Mouse (Mus musculus): ENCODE data around the gene Pard3.

Gene Pard3

DNA sequence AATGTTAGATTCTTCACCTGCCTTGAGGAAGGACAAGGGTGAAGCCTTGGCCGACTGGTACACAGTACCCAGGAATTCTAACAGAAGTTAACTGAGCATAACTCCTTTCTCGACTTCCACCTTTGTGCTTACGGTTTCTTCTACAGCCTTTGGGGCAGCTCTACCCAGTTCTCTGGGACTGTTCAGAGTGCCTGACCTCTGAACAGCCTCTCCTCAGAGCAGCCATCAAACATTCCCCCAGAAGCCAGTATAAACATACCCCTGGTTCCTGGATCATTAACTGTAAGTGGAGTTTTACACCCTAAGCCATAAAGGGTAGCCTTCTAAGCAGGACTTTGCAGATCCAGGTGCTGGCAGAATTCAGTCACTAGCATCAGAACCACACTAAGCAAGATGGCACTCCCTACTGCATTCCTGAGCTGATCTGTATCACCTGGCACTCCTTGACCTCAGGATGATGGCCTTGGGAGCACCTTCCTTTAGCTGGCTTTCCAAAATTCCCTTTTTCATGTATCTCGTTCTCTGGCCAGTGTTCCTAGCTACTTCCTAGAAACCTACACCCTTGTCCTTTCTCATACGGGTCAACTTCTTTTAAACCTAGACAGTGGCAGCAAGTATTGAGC, 374.0 kb downstream of the Pard3 start:
- DNase-seq (ENCODE audit: low spot score) = no peak

DNA sequence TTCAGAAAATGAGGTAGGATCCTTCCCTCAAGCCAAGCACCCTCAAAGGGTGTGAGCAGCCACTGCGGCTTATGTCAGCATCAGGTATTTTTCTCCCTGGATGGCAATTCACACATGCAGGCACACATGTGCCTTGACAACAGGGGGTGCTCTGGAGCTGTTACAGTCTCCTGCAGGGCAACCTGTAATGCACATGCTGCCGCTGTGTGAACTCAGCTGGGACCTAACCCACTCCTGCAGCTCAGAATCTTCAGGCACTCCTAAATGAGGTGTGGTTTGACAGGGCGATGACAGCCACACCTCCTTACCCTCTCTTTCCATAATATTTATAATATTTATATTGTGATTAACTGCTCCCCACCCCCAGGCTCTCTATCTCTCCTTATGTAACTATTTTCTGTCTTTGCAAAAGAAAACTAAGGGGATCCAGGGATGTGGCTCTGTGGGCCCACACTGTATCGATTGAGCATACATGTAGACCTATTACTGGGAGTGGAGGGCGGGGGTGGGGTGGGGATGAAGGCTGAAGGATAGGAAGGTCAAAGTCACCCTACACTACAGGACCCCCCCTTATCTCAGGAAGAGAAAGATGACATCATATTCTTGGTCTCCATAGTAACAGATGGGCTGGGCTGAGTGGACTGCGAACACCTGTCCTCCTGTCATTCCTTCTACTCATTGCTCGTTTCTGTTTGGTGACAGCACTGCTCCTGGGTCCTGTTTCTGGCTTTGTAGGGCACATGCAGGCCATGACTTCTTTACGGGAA, 375.1 kb downstream of the Pard3 start:
- DNase-seq (ENCODE audit: low spot score) = no peak

DNA sequence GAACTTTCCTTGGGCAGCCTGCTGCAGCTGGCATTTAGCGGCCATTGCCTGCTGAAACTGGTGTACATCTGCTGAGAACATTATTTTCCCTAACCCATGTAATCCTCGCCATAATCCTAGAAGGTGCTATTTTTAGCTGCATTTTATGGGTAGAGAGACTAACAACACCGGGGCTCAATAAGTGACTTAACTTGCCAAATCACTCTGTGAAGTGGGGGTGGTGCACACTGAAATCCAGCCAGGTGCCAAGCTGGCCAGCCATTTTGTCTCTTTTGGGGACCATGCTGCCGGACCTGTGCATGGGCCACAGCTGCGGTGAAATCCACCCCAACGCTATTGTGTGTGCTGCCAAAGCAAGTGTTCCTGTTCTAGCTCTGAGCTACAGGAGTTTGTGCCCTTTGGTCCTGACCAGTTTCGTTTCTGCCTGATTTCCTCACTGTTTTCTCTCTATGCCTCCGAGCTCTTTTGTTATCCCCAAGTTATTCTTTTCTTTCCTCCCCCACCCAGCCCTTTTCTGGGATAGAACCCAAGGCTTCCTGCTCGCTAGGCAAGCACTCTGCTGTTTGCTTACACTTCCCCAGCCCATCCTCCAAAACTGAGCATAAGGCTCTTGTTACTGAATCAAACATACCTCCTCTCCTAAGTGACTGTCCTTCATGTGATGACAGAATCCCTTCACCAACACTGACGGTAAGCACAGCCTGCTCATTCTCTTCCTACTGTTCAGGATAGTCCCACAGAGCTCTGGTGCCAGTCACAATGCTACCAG, 375.9 kb downstream of the Pard3 start:
- no peak for DNase-seq (ENCODE audit: low spot score)

DNA sequence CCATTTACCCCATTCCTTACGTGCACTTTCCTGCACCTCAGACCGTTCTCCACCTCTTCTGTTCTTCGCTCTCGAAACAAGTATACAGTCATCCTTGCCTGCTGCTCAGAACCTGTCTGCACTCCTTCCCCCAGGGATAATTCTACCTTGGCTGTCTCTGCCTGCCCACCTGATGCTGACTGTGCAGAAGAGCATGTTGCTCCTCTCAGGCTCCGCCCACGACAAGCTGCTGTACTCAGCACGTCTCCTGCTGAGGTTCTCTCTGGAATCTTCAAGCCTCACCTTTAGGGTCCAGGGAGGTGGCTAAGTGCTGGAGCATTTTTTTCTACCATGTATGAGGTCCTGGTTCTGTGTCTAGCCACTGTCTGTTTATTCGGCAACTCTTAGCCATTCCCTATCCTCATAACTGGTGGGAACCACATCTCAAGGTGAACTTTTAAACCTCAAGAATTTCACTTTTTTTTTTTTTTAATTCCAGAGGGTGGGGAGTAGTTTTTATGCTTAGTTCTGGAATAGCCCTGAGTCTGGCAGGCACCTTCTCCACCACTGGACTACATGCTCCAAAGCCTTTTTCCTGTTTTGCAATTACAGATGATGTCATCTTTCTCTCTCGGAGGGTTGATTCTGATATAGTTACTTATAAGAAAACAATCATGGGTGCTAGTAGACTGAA, 376.6 kb downstream of the Pard3 start:
- DNase-seq (ENCODE audit: low spot score) = no peak

DNA sequence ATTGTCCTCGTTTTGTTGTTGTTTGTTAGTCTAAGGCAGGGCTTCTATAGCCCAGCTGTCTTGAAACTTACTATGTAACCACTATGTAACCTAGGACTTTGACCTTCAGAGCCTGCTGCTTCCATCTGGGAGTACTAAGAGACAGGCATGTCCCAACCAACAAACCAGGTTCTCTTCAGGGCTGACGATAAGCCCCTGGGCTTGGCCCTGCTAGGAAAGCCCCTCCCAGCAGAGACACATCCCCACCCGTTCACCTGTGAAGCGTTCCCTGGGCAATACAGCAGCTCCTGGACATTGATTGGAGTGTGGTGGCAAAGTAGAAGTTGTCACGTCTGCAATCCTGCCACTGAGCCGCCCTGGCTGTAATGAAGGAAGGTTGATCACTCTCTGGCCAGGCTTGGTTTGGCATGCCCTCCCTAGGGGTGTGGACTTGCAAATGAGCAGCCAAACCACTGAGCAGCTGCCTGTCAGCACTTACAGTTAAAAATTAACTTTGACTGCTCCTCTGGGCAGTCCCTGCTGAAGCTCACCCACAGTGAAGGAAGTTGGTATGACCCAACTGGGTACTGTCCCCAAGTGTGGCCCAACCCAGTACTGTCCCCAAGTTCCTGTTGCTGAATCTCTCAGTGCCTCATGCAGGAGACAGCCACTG, 377.3 kb downstream of the Pard3 start:
- DNase-seq (ENCODE audit: low spot score) = no peak

DNA sequence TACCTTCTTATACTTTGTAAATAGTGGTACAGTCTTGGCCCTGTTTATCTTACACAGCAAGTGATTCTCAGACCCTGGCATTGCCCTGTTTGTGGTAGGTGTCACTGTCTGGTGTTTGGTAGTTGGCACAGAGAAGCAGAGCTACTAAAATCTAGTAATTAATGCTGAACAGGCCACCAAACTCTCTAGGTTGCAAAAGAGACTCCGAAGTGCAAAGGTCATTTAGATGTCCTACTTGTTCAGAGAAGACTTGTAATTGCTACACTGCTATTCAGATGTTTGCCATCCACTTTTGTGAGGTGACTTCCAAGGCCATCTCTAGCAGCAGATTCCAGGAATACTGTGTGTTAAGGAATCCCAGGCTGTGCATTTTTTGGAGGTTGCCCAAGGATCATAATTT, 383.7 kb downstream of the Pard3 start:
- DNase-seq (ENCODE audit: low spot score) = no peak

DNA sequence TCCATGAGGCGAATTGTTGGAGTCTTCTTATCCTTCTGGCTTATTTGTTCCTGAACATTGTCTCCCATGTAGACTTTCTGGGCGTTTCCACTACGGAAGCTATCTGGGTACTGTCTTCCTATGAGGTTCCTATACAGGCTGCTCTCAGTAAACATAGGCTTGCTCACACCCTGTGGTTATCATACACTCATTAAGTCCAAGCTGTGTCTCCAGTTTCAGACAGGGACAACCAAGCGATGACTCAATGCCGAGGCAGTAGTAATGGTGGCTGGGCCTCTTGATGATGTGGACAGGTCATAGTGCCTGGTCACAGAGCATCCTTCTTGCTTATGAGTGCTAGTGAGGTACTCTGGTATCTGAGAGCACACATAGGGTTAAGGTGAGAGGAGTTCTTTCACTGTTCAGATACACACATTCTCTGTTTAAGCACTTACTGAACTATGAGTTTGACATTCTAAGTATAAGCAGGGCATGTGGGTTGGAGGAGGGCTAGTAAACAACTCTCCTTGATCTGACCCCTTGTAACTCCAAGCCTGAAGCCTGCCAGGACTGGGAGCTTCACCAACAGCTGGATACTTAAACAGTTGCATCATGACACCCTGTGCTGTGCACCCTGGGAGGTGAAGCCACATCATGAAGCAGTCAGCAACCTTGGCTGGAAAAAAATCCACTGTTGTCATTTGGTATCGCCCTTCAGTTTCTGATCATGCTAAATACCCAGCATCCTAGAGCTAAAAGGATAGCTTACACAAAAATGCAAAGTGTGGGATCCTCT, 385.6 kb downstream of the Pard3 start:
- DNase-seq (ENCODE audit: low spot score) = no peak

DNA sequence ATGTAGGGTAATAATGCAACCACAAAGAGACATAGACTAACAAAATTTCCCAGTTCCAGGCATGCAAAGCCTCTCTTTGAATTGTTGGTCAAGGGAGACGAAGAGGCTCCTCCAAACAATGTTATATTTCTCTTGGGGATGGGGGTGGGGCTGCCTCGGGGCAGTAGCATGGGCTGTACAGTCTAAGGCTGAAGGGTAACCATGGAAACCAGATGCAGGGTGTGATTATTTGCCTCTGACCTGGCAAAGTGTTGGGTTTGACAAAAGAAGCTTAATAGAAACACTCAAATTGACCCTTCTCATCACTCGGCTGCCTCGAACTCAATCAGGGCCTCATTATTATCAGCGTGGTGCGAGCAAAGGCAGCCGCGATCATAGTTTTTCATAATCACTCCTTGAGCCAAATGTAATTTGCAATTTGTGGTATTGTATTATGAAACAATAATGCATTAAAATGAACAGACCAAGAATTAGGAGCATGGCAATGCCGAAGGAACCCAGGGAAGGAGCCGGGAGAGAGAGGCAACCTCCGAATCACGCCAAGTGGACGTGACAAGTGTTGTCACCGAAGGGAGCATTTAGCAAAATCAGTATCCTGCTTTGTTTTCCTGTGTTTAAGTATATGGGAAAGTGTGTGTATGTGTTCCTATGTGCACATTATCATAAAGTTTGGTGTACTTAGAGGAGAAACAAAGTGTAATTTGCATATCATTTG, 387.4 kb downstream of the Pard3 start:
- no peak for DNase-seq (ENCODE audit: low spot score)

DNA sequence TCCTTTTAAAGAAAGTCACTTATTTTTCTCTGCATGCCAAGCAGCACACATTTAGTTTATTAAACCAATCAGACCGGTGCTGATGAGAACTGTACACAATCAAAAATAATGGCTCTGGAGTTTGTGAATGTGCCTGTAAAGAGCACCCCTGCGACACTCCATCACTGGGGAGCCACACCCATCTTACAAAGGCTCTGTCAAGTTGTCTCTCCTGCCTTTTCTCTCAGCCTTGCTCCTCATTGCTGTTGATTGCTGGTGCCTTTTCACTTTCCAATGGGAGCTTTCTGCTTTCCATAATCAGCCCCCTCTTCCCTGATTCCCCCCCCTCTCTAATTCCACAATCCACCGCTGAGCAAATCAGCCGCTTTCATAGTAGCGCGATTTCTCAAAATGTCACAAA, 388.7 kb downstream of the Pard3 start:
- no peak for DNase-seq (ENCODE audit: low spot score)

DNA sequence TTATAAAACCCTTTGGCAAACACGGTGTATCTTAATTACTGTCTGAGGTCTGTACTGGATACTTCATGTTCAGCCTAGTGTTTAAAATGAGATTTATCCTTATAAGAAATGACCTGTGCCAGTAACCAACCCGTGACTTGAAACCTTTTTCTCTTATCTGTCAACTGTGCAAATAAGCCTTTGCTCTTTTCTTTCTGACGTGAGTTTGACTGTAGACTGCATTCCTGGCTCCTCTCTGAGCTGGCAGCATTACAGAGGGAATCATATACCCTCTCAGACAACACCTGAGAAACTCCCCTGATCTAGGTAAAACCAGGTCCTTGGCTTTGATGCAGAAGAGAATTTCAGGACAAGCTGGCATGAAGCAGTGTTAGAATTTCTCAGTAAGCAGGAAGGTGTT, 394.2 kb downstream of the Pard3 start:
- no peak for DNase-seq (ENCODE audit: low spot score)

DNA sequence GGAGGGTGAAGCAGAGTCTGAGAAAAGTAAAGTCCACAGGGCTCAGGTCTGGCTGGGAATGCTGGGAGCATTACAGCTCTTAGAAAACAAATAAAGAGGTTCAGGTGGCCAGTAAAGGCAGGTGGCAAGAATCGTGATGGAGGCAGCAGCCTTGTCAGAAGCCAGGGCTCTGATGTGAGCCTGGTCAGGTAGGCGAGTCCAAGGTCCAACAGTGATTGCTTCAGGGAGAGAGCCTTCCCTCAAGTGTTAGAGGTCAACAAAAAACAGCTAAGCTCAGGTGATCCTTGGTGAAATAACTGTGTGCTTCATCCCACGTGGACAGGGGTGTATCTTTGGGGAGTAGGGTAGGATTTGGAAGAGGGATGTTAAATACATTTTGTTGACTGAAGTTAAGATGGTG, 397.5 kb downstream of the Pard3 start:
- no peak for DNase-seq (ENCODE audit: low spot score)

DNA sequence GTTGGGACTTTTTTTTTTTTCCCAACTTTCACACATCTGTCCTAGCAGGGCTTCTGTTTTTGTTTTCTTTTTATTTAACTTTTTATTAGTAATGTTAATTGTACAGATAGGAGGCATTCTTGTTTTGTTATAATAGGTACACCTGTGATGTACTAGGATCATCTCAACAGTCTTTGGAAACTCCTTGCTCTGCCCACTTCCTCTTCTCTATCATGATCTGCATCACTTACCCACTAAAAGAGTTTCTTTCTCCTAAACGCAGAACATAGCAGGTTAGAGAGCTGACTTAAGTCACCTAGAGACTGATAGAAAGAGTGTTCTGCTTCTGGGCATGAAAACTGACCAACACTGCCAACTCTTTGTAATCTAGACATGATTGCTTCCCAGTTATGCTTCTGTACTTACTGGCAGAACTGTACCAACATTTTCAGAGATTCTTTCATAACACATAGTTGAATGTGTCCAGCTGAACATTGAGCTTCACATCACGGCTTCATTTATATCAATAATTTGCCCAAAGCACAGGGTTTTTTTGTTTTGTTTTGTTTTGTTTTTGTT, 398.8 kb downstream of the Pard3 start:
- no peak for DNase-seq (ENCODE audit: low spot score)

DNA sequence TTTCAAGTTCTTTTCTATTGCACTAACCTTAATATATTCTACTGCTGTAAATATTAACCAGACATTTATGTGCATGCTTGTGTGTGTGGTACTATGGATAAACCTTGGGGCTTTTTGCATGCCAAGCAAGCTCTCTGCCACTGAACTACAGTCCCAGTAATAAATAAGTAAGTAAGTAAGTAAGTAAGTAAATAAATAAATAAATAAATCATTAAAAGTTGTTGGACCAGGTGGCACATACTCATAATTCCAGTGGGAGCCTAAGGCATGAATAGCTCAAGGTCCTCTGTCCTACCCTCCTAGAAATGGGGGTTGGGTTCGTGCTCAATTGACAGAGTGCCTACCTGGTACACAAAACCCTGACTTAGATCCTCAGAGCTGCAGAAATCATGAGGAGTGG, 400.6 kb downstream of the Pard3 start:
- DNase-seq (ENCODE audit: low spot score) = no peak

DNA sequence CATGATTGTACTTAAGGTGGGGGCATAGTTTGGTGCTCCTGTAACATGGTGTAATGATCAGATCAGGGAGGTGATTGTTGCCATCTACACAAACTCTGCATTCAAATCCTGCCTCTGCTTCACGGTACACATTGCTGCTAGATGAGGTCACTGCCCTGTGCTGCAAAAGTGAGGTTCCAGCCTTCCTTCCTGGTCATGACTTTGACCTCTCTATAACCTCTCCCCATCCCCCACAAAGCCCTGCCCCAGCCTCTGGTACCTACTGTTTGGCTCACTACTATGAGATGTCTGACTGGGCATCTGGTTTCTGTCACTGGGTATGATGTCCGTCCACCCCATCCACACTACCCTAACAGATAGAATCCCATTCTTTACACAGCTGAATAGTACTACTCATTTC, 408.5 kb downstream of the Pard3 start:
- no peak for DNase-seq (ENCODE audit: low spot score)

DNA sequence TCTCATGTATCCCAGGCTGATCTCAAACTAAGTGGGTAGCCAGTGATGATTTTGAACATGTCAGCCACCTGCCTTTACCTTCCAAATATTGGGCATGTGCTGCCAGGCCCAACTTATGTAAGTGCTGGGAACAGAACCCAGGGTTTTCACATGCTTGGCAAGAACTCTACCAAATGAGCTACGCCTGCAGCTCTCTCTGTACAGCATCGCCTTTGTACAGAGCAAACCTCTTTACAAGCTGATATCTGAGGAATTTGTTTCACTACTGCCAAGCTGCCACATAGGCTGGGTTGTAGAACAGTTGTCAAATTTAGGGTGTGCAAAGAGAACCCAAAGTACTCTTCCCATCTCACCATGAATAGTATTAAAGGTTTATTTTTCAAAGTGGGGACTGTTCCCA, 416.3 kb downstream of the Pard3 start:
- peak; percentile 7 for DNase-seq (ENCODE audit: low spot score)

DNA sequence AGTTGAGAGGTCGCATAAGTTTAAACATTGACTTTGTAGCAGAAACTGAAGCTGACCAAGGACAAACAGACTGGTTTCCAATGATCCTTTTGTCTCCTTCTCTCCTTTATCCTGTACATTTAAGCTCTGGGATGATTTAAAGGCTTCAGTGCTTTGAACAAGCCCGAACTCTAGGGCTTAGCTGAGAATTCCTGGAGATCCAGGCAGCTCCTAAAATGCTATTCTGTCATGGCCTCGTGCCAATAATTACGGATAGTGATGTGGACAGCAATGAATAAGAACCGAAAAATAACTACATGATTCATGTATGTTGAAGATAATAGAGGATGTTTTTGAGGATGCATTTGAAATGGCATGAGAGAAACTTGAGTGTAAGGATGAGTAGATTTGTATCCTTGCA, 421.9 kb downstream of the Pard3 start:
- DNase-seq (ENCODE audit: low spot score) = no peak

DNA sequence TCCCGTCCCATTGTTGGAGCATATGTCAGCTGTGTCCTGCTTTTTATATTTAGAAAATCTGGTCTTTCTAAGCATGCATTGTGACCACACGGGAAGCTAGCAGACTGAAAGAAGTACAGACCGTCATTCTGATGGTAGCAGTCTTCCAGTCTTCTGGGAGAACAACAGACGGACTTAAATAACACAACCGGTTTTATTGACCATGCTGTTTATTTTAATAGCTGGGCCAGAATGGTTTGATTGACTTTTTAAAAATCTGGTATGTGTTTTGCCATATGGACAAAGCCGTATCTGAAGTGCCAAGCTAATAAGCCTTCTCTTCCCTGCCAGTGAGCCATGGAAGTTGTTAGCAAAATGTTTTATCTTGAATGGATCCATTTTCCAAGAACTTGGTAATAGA, 428.3 kb downstream of the Pard3 start:
- DNase-seq (ENCODE audit: low spot score) = no peak

DNA sequence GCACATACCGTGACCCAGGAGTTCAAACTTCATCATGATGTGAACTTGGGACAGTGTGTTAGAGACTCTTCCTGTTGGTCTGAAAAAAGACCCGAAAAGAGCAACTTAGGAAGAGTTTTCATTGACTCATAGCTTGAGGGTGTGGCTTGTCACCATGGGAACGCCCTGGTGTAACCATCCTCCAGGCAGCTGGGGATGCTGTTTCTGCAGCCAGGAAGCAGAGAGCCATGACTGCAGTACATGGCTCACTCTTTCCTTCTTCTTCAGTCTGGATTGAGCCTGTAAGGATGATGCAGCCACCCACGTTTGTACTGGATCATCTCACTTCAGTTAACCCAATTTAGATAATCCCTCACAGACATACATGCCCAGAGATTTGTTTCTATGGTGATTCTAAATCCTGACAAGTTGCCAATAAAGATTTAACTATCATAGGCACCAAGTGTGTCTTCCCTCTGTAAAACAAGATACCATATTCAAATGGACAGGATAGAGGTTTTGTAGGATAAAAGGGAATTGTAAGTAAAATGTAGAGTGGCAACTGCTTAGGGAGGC, 431.6 kb downstream of the Pard3 start:
- DNase-seq (ENCODE audit: low spot score) = no peak

DNA sequence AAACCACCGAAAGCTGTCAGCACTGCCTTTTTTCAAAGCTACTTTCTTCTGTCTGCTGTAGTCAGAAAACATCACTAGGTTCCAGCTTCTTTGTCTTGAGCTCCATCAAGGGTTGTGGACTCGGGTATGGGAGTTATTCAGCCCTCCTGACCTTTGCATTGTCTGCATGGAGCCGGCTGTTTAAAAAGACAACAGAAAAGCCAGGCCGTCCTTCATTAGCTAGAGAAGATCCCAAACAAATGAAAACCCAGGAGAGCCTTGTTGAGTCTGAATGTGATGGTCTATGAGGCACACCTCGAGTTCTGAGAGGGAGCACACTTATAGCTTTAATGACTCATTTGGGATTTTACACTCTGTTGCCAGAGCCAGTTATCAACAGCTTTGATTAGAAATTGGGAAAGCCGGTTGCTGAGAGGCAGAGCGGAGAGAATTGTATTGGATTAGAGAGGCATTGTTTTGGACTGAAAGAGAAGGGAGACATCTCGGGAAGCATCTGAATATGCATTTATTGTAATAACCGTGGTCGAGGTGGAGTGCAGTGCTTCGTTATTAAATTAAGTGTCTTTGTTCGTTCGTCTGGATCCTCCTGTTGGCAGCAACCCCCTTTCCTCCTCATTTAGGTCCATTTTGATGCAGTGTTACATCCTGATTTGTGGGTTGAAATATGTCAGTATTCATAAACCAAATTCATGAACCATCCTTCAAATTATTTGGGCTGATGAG, 435.5 kb downstream of the Pard3 start:
- DNase-seq (ENCODE audit: low spot score) = no peak

Data from left cerebral cortex, adult 11 months (tissue).